Comparison of ENCODE assay signal across 7 mouse cellular contexts in the genomic region with DNA sequence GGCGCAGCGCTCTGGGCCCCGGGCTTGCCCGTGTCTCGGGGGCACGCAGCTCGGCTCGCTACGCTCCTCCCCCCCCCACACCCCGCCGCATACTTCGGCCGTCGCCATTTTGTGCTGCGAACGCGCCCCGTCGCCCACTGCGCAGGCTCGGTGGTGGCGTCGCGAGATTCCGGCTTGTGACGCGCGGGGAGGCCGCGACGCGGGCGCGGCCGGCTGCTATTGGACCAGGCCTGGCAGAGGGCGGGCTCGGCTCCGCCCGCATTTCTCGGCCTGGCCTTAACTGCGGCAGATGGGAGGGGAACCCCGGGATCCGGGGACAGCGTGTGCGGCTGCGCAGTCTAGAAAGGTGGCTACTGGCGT. TPM values are rescaled to one million over a fixed set of nuclear protein-coding genes. Genes with fewer than 3 reads are reported as not detected.
DNase-seq lines count a peak whose midpoint lies in the region; ATAC-seq and TF ChIP-seq lines count a peak whose summit lies in the region.

No protein-coding gene starts in this region.

- peaks cover 33% of the 10 kb centered on the region for H3K36me3 ChIP-seq in intestine, postnatal 0 days (ENCODE audit: control insufficient read depth, insufficient read depth)
- peaks cover 44% of the 10 kb centered on the region for H3K36me3 ChIP-seq in limb, embryonic 10.5 days
- H3K36me3 ChIP-seq in midbrain, embryonic 13.5 days, result peaks cover 32% of the 10 kb centered on the region

- no peak for TF ChIP-seq CTCF in intestine, postnatal 0 days (IDR thresholded peaks at IDR 0.05; ENCODE audit: low read depth)

- peak overlapping the region; percentile 100 for H3K4me3 ChIP-seq in intestine, postnatal 0 days (ENCODE audit: low read depth, low read length)
- peak overlapping the region; percentile 91 for H3K4me3 ChIP-seq in limb, embryonic 10.5 days
- peak overlapping the region; percentile 73 for H3K4me3 ChIP-seq in midbrain, embryonic 13.5 days (replicated peaks)

- peak; percentile 94 for ATAC-seq in intestine, postnatal 0 days
- peak; percentile 97 for ATAC-seq in midbrain, embryonic 13.5 days

- peak; percentile 94 for DNase-seq in adrenal gland, adult 8-10 months
- peak; percentile 95 for DNase-seq in embryo, embryonic 9.5 days (ENCODE audit: extremely low spot score)
- DNase-seq in gastrocnemius, postnatal 4 days (ENCODE audit: low spot score in 2 of 2), result peak; percentile 96 to 97
- DNase-seq in limb, embryonic 10.5 days (ENCODE audit: low spot score), result peak; percentile 97
- DNase-seq in spleen, adult 12 weeks (ENCODE audit: low spot score), result peak; percentile 97

- under 1% methylated on average over 47 of the region's 47 CpGs for WGBS in intestine, postnatal 0 days
- under 1% methylated on average over 46 of the region's 47 CpGs for WGBS in limb, embryonic 10.5 days
- under 1% methylated on average over 43 of the region's 47 CpGs for WGBS in midbrain, embryonic 13.5 days

- peak overlapping the region; percentile 77 for H3K4me2 ChIP-seq in intestine, postnatal 0 days (replicated peaks; ENCODE audit: low read depth)
- peak overlapping the region; percentile 75 for H3K4me2 ChIP-seq in midbrain, embryonic 13.5 days (replicated peaks)

- peak overlapping the region; percentile 100 for H3K9ac ChIP-seq in intestine, postnatal 0 days (ENCODE audit: low read depth, low read length)
- peak overlapping the region; percentile 88 for H3K9ac ChIP-seq in midbrain, embryonic 13.5 days (replicated peaks)

- no peaks in the 10 kb centered on the region for H3K4me1 ChIP-seq in intestine, postnatal 0 days (replicated peaks; ENCODE audit: control insufficient read depth, insufficient read depth, low read length)
- no peaks in the 10 kb centered on the region for H3K4me1 ChIP-seq in limb, embryonic 10.5 days
- H3K4me1 ChIP-seq in midbrain, embryonic 13.5 days (replicated peaks), result peaks cover 16% of the 10 kb centered on the region

- H3K27ac ChIP-seq in intestine, postnatal 0 days (ENCODE audit: low read depth, low read length), result peak overlapping the region; percentile 99
- peak overlapping the region; percentile 98 for H3K27ac ChIP-seq in limb, embryonic 10.5 days
- peak overlapping the region; percentile 92 for H3K27ac ChIP-seq in midbrain, embryonic 13.5 days

- H3K9me3 ChIP-seq in intestine, postnatal 0 days (ENCODE audit: control insufficient read depth), result no peaks in the 10 kb centered on the region
- H3K9me3 ChIP-seq in limb, embryonic 10.5 days (replicated peaks), result no peaks in the 10 kb centered on the region
- H3K9me3 ChIP-seq in midbrain, embryonic 13.5 days, result no peaks in the 10 kb centered on the region

- no peaks in the 10 kb centered on the region for H3K27me3 ChIP-seq in intestine, postnatal 0 days (replicated peaks; ENCODE audit: control insufficient read depth, insufficient read depth, low read length)
- H3K27me3 ChIP-seq in limb, embryonic 10.5 days (ENCODE audit: low read depth, poor library complexity, severe bottlenecking), result no peaks in the 10 kb centered on the region
- H3K27me3 ChIP-seq in midbrain, embryonic 13.5 days, result no peaks in the 10 kb centered on the region

RNA-seq across cellular contexts. Expression of gene Srsf5, which starts 0.7 kb away (rescaled TPM):
- 100 to 1,000 TPM; 281 to 615 (median 513) TPM for total RNA-seq in adrenal gland, adult 8-10 months (2022)
- 100 to 1,000 TPM; 219 to 249 TPM for total RNA-seq in gastrocnemius, postnatal 4 days (2021)
- 261 and 328 TPM in 2 replicates for polyA plus RNA-seq in intestine, postnatal 0 days (2015; fragmentation: Nextera tagmentation; extraction: Ambion mirVana)
- polyA plus RNA-seq in limb, embryonic 10.5 days (2016; fragmentation: Nextera tagmentation; extraction: Ambion mirVana), result 411 and 501 TPM in 2 replicates
- 506 and 554 TPM in 2 replicates for polyA plus RNA-seq in midbrain, embryonic 13.5 days (2015; fragmentation: Nextera tagmentation; extraction: Ambion mirVana)

RNA-seq across cellular contexts. Expression of gene Slc10a1, which starts 22.5 kb away (rescaled TPM):
- total RNA-seq in adrenal gland, adult 8-10 months (2022), result under 1 TPM in 2 of 4 experiments, not detected in 2; 0.22 to 0.23 TPM
- total RNA-seq in gastrocnemius, postnatal 4 days (2021), result under 1 TPM in 1 of 2 experiments, not detected in 1; 0.78 TPM
- 0.43 and 0.56 TPM in 2 replicates for polyA plus RNA-seq in intestine, postnatal 0 days (2015; fragmentation: Nextera tagmentation; extraction: Ambion mirVana)
- polyA plus RNA-seq in limb, embryonic 10.5 days (2016; fragmentation: Nextera tagmentation; extraction: Ambion mirVana), result 0.40 and 0.68 TPM in 2 replicates
- polyA plus RNA-seq in midbrain, embryonic 13.5 days (2015; fragmentation: Nextera tagmentation; extraction: Ambion mirVana), result 0.62 and 0.79 TPM in 2 replicates

Comparison
In these comparisons a context has a peak if more than half of its experiments do, and no peak if none do; other contexts are left out.
1. Peak in every context shown above with its lines: DNase-seq, ATAC-seq, H3K4me3 ChIP-seq and H3K27ac ChIP-seq.